Mouse (Mus musculus) bone marrow macrophage, adult 2 months (primary cell): ENCODE results near the gene Dlg3.

Source experiments
- CTCF ChIP-seq: IDR thresholded peaks from 2 replicates; pipeline ENCODE4 v1.5.1; 2012; ENCODE audit warnings: low read depth, mild to moderate bottlenecking, low read length, moderate library complexity
- POLR2A ChIP-seq: IDR thresholded peaks from 2 replicates; pipeline ENCODE4 v1.6.1; 2012; ENCODE audit warnings: mild to moderate bottlenecking, low read depth, low read length, borderline replicate concordance

DNA sequence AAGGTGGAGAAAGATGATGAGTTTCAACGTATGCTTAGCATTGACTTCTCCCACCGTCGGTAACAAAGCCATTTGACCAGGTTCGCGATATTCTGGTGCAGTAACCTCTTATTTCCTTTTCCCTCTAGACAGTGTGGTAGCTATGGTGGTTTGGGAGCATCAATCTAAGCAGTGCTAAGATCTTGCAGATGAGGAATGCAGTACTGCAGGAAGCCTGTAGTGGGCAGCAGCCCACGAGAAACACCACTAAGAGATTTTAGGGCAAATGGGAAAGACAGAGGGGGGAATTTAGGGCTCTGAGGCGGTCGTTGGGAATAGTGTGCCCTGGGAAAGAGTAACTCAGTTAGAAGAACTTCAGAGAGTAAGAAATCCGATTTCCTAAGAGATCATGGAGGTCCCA, 9.0 kb downstream of the Dlg3 start:
- TF ChIP-seq POLR2A (no peak), CTCF (peak; percentile 32; the same call in 1 of the 2 replicates)
